Mouse (Mus musculus): ENCODE measurements around the gene Pde4dip.

Pde4dip gene

DNA sequence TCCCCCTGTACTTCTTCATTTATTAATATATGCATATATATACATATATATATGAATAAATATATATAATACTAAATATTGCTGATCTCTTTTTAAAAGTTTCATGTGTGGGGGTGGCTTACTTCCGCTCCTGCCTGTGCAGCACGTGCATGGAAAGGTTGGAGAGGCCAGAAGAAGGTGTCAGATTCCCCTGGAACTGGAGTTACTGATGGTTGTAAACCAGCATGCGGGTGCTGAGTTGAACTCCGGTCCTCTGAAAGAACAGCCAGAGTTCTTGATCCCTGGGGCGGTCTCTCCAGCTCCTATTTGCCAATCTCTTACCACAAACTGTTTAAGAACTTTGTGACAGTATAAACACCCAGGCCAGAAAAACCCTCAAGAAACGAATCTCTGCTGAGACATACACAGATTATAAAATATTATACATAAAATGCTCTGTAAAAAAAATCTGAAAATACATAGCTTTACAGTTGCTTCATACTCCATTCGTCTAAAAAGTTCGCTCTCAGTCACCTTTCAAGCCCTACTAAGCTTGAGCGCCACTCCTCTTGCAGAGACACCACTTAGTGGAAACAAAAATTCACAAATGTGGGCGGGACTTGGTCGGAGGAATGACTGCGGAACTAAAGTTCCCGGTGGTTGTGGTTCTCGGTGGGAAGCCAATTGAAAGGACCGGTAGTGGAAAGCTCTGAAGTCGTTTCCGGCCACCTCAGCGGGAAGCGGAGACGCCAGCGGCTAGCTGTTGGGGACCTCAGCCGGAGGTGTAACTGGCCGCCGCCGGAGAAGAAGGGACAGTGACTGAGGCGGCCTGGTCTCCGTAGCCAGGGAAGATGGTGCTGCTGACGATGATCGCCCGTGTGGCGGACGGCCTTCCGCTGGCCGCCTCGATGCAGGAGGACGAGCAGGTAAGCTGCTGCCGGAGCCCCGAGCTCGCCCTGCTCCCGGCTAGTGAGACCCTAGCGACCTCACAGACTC lies 12.3 kb upstream of the Pde4dip start, which contains the start of gene Sec22b:
Gene Sec22b (plus strand): TSS at position 675 of the 975 bp plus-strand sequence.
- peak; percentile 94 for DNase-seq (ENCODE audit: low read depth, low spot score)

- DNase-seq (ENCODE audit: low read depth, low spot score): no peak
Measured at GRCm38 (mm10) chr3:97898381-97898780, 9.9 kb upstream of the Pde4dip start.

DNA sequence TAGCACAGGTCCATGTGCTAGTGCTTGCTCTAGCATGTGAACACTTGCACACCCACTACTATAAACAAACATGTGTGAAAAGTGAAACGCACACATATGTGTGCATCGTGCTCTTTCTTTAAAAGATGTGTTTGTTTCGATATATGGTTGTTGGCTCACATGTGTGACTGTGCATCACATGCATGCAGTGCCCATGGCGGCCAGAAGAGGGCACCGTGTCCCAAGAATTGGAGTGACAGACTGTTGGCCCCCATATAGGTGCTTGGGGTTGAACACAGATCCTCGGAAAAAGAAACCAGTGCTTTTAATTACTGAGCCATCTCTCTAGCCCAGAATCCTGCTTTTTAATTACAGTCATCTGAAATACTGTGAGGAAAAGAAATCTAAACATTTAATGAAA lies 6.2 kb upstream of the Pde4dip start:
- DNase-seq (ENCODE audit: low read depth, low spot score): peak; percentile 78

- DNase-seq (ENCODE audit: low read depth, low spot score): no peak
Measured at GRCm38 (mm10) chr3:97890205-97890604, 1.7 kb upstream of the Pde4dip start.

- no peak for DNase-seq (ENCODE audit: low read depth, low spot score)
Measured at GRCm38 (mm10) chr3:97887785-97888167, 731 bp downstream of the Pde4dip start.

GRCm38 (mm10) chr3:97881576-97881975 lies 6.9 kb downstream of the Pde4dip start:
- no peak for DNase-seq (ENCODE audit: low read depth, low spot score)

DNA sequence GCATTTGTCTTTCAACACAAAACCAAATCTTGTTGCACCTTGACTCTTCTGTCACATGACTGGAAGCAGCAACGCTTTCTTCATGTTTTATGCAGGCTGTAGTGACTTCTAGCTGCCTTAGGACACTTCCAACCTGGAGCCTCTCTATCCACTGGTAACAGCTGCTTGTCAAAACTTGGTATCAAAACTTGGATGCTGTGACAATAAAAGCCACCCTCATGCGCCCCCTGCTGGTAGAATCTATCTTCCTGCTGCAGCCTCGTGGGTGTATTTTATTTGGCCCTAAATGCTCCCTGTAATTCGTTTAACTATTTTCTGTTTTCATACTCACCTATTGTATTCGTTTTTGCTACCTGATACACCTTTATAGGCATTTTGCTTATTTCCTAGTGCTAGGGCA lies 9.3 kb downstream of the Pde4dip start:
- peak; percentile 79 for DNase-seq (ENCODE audit: low read depth, low spot score)

DNA sequence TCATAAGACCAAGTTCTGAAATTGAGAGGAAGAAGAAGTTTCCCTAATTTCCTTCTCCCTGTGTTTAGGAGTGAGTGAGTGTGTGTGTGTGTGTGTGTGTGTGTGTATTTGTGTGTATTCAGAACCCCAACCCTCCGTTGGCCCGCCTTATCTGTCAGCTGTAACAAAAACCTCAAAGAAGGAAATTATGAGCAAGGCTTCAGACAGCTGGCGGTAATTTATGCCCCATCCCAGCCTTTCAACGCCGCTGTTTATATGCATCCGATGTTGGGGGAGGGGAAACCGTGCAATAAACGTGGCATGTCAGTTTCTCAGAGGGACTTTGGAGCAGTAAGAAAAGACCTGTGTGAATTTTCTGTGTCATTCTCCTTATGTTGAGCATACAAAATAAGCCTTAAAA lies 12.2 kb downstream of the Pde4dip start:
- no peak for DNase-seq (ENCODE audit: low read depth, low spot score)

- DNase-seq (ENCODE audit: low read depth, low spot score): peak; percentile 84
Measured at GRCm38 (mm10) chr3:97874777-97875176, 13.7 kb downstream of the Pde4dip start.

- DNase-seq (ENCODE audit: low read depth, low spot score): no peak
Measured at GRCm38 (mm10) chr3:97869730-97870129, 18.8 kb downstream of the Pde4dip start.

GRCm38 (mm10) chr3:97868733-97869132 lies 19.8 kb downstream of the Pde4dip start:
- peak; percentile 35 for DNase-seq (ENCODE audit: low read depth, low spot score)

- peak; percentile 68 for DNase-seq (ENCODE audit: low read depth, low spot score)
Measured at GRCm38 (mm10) chr3:97868024-97868689, 20.4 kb downstream of the Pde4dip start.

DNA sequence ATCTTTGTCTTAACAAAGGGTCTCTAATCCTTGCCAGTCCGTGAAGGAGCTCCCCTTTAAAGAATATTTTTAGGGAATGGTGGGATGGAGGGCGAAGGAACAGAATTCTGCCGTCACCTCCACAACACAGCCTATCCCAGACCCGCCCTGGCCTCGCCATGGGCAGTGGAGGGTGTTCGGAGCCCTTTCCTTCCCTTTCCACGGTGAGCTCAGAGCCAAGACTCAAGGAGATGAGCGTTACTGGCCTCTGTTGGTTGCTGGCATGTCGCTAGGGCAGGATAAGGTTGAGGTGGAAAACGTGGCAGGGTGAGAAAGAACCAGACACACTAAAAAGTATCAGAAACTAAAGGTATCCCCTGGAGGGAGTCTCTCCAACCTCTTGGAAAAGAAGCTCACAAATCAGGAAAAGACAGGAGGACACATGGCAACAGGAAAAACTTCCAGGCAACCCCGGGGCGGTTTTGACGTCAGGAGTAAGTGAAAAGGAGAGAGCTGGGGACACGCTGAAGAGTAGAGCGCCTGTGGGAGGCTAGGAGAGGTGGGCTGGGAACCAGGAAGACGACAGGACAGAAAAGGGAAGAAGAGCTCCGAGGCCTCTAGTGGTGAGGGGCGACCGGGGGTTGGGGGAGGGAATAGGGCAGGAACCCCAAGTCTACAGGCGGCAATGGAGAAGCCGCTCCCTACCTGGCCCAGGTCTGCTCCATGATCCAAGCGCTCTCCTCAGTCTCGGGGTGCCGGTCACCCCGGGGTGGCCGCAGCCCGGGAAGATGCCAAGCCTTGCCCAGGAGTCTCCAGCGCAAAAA lies 21.1 kb downstream of the Pde4dip start:
- peak; percentile 28 for DNase-seq (ENCODE audit: low read depth, low spot score)

- DNase-seq (ENCODE audit: low read depth, low spot score): no peak
Measured at GRCm38 (mm10) chr3:97866696-97867095, 21.8 kb downstream of the Pde4dip start.

DNA sequence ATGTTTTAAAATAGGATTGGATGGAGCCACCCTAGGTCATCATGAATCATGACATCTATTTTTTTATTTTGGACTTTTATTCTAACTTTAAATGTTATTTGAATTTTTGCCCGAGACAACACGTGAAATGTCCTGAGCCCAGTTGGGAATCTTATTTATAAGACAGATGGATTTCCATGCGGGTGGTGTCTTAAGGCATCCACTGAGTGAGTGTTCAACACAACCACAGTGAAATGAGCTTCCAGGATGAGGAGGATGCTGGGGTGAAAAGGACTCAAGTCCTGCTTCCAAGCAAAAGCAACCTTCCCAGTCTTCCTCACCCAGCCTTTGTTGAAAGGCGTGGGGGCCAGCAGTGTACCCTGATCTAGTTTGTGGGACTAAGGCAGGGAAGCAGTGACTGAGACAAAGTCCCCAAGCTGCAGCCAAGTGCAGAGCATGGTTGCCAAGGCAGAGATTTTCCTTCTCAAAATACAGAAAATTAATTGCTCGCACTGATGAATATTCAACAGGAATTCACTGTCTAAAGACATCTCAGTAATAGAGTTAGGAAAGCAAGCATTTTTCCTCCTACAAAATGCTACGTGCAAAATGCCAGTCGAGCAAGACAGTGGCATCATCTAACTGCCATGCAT lies 27.6 kb downstream of the Pde4dip start:
- DNase-seq (ENCODE audit: low read depth, low spot score): no peak

GRCm38 (mm10) chr3:97859400-97859799 lies 29.1 kb downstream of the Pde4dip start:
- DNase-seq (ENCODE audit: low read depth, low spot score): no peak

DNA sequence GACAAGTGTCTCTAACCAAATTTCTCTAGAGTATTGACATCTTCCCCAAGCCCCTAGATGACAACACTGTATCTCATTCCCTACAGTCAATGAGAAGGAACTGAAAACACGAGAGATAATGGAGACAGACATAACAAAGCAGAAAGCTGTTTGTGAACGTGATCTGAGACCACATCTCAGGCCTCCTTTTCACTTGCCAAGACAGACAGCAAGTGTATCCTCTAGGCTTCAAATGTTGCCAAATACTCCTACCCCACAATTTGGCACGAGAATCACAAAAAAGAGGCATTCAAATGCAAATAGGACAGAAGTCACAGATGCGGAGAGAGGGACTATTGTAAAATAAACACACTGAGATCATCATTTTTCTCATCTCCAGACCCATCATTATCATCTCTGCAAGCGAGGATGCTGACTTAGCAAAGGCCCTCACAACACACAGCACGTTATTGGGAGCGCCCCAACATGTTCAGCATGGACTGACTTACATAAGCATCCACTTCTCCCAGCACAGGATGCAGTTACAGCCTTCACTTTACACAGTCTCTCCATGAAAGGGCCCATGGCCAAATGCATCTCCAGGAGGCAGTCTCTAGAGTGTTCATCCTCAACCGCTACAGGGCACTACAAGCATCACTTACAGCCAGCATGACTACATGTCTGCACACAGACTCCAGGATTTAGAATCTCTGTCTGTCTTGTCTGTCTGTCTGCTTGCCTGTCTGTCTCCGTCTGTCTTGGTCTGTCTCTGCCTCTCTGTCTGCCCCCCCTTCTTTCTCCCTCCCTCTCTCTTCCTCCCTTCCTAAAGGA lies 33.7 kb downstream of the Pde4dip start:
- DNase-seq (ENCODE audit: low read depth, low spot score): no peak

- DNase-seq (ENCODE audit: low read depth, low spot score): no peak
Measured at GRCm38 (mm10) chr3:97851803-97852202, 36.7 kb downstream of the Pde4dip start.

DNA sequence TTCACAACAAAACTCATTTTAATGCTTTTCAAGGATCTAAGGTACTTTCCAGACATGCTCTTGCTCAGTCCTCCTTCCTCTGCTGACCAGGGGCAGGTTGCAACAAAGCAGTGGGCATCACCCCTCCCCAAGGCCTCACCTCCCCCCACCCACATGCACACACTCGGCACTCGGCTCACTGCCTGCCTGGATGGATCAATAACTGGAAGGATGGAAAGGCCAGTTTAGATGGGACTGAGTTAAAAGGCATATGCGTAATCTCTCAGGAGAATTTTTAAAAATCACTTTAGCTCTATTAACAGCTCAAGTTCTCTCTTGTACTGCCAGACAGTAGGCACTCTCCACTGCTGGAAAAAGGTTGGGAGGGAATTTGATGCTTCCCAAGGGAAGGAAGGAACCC lies 40.9 kb downstream of the Pde4dip start:
- DNase-seq (ENCODE audit: low read depth, low spot score): no peak

- DNase-seq (ENCODE audit: low read depth, low spot score): no peak
Measured at GRCm38 (mm10) chr3:97846448-97846847, 42.1 kb downstream of the Pde4dip start.

GRCm38 (mm10) chr3:97844821-97845201 lies 43.7 kb downstream of the Pde4dip start:
- DNase-seq (ENCODE audit: low read depth, low spot score): no peak
